Mouse (Mus musculus) embryo, embryonic 10.5 days (tissue): ENCODE data around the gene Ube4a.

Experiments
- DNase-seq: peaks from one replicate; pipeline ENCODE4 v3.0.0-alpha.2; 2015; ENCODE audit warnings: low spot score

The Ube4a gene

GRCm38 (mm10) chr9:44900402-44900801, 65.0 kb downstream of the Ube4a start:
- peak; percentile 21 for DNase-seq

- no peak for DNase-seq
Measured at GRCm38 (mm10) chr9:44899716-44900115, 65.7 kb downstream of the Ube4a start.

- no peak for DNase-seq
Measured at GRCm38 (mm10) chr9:44897024-44897423, 68.4 kb downstream of the Ube4a start.

- DNase-seq = no peak
Measured at GRCm38 (mm10) chr9:44892664-44893063, 72.7 kb downstream of the Ube4a start.

GRCm38 (mm10) chr9:44891210-44891609, 74.2 kb downstream of the Ube4a start:
- no peak for DNase-seq

- no peak for DNase-seq
Measured at GRCm38 (mm10) chr9:44890122-44890521, 75.3 kb downstream of the Ube4a start.

GRCm38 (mm10) chr9:44888114-44888624, 77.2 kb downstream of the Ube4a start:
- no peak for DNase-seq

- DNase-seq = peak; percentile 63
Measured at GRCm38 (mm10) chr9:44882981-44883569, 82.3 kb downstream of the Ube4a start.

- peak; percentile 81 for DNase-seq
Measured at GRCm38 (mm10) chr9:44882436-44882980, 82.9 kb downstream of the Ube4a start.

- peak; percentile 94 for DNase-seq
Measured at GRCm38 (mm10) chr9:44881941-44882435, 83.4 kb downstream of the Ube4a start.

GRCm38 (mm10) chr9:44881221-44881871, 84.1 kb downstream of the Ube4a start, which contains the start of gene Kmt2a:
Gene Kmt2a, minus strand, starts transcription at chr9:44881296.
- peak; percentile 94 for DNase-seq

GRCm38 (mm10) chr9:44880309-44881081, 84.9 kb downstream of the Ube4a start:
- peak; percentile 59 for DNase-seq

GRCm38 (mm10) chr9:44879694-44880271, 85.6 kb downstream of the Ube4a start:
- DNase-seq = peak; percentile 37

- DNase-seq = peak; percentile 24
Measured at GRCm38 (mm10) chr9:44878776-44879500, 86.5 kb downstream of the Ube4a start.

- no peak for DNase-seq
Measured at GRCm38 (mm10) chr9:44877686-44878085, 87.7 kb downstream of the Ube4a start.

- DNase-seq = no peak
Measured at GRCm38 (mm10) chr9:44875476-44875875, 89.9 kb downstream of the Ube4a start.

GRCm38 (mm10) chr9:44874198-44874597, 91.2 kb downstream of the Ube4a start:
- DNase-seq = no peak

GRCm38 (mm10) chr9:44873665-44874064, 91.7 kb downstream of the Ube4a start:
- DNase-seq = no peak
